Mouse (Mus musculus): ENCODE measurements at regions not wholly inside any gene's neighbourhood (a gene's known extent, or its start where the extent isn't known, plus 50 kb on each side); places are given as distances from the start of the nearest gene placed in this dataset.

GRCm38 (mm10) chr4:52666768-52667480 is 70.8 kb downstream of the Toporsl start:
- DNase-seq (ENCODE audit: low read depth) = no peak

GRCm38 (mm10) chr4:52709563-52709962 is 104.8 kb upstream of the Olfr275 start:
- no peak for DNase-seq (ENCODE audit: low read depth)

GRCm38 (mm10) chr4:52726203-52726602 is 88.2 kb upstream of the Olfr275 start:
- DNase-seq (ENCODE audit: low read depth) = no peak

- DNase-seq (ENCODE audit: low read depth) = peak; percentile 3
Measured at GRCm38 (mm10) chr4:52726625-52727297, 87.6 kb upstream of the Olfr275 start.

- no peak for DNase-seq (ENCODE audit: low read depth)
Measured at GRCm38 (mm10) chr4:52733141-52733540, 81.3 kb upstream of the Olfr275 start.

- no peak for DNase-seq (ENCODE audit: low read depth)
Measured at GRCm38 (mm10) chr4:52739543-52740474, 74.6 kb upstream of the Olfr275 start.

- DNase-seq (ENCODE audit: low read depth) = no peak
Measured at GRCm38 (mm10) chr4:52752838-52753509, 61.4 kb upstream of the Olfr275 start.

Measured in c-Kit-positive CD71-positive TER-119-negative erythroid progenitor cells, embryonic 14.5 days (primary cell).